Mouse (Mus musculus) kidney, postnatal 14 days (tissue): Measurements from ENCODE around the gene Epp13.
"Not testable (repeated sequence)": the region's sequence is repeated elsewhere in the genome, so short reads cannot be mapped to it uniquely, and the experiment has no call there.

Source experiments
- DNase-seq: peaks from one replicate; pipeline ENCODE4 v3.0.0; 2022; ENCODE audit warnings: mixed read lengths

The Epp13 gene

DNA sequence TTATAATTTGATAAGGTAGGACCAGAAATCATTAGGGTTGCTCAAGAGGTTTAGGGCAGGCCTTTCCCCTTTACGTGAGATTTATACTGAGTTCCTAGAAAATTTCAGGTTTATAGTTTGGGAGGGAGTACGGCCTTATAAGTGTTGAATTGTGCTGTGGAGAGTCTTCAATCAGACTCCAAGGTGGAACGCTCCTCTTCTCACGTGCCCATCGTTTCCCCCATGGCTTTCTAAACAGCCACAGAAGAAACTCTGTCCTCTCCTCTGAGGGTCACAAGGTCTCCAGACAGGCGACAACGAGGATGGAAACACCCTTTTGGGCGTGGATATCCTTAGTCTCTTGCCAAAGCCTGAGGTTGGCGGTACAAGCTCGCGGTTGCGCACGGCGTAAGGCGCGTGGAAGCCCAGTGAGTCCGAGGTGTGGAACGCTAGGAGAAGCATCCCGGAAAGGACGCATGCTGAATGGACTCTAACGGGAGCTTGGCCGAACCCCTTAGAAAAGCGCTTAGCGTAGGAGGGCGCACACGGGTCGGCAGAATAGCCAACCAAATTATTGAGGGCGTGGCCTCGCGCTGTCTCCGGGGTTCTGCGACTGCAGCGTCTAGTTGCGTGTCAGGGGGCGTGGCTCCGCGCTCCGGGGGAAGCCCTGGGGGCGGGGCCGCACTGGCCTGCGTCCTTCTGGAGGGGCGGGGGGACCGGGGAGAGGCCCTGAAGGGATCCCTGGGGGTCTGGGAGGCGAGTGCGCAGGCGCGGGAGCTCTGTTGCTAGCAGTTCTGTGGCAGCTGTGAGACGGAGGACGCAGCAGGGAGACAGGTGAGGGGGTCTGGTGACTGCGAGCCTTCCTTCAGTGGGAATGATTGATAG, 33.6 kb downstream of the Epp13 start, which contains the start of gene Zfp667:
TSS of gene Zfp667 (plus strand) at position 738 of the 864 bp plus-strand sequence.
- peak; percentile 99 for DNase-seq

GRCm38 (mm10) chr7:6286921-6287531, 34.5 kb downstream of the Epp13 start:
- DNase-seq = no peak

DNA sequence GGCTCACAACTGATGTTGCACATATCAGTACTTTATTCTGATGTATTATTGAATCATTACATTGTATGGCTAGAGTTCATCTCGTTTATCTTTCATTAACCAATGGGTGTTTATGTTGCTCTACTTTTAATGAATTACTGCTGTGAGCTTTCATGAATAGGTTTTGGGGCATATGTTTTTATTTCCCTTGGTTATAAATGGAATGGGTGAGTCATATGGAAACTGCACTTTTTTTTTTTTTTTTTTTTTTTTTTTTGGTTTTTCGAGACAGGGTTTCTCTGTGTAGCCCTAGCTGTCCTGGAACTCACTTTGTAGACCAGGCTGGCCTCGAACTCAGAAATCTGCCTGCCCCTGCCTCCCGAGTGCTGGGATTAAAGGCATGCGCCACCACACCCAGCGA, 38.6 kb downstream of the Epp13 start:
- not testable (repeated sequence) for DNase-seq

DNA sequence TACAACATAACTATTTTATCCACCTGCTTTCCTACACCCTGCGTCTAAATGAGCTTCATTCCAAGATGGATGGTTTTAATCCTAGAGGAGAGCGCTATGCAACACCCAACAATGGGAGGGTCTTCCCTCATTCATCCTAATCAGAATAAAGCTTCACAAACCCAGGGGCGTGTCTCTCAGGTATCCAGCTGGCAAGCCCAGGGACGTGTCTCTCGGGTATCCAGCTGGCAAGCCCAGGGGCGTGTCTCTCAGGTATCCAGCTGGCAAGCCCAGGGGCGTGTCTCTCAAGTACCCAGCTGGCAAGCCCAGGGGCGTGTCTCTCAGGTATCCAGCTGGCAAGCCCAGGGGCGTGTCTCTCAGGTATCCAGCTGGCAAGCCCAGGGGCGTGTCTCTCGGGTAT, 48.3 kb downstream of the Epp13 start:
- DNase-seq = not testable (repeated sequence)

DNA sequence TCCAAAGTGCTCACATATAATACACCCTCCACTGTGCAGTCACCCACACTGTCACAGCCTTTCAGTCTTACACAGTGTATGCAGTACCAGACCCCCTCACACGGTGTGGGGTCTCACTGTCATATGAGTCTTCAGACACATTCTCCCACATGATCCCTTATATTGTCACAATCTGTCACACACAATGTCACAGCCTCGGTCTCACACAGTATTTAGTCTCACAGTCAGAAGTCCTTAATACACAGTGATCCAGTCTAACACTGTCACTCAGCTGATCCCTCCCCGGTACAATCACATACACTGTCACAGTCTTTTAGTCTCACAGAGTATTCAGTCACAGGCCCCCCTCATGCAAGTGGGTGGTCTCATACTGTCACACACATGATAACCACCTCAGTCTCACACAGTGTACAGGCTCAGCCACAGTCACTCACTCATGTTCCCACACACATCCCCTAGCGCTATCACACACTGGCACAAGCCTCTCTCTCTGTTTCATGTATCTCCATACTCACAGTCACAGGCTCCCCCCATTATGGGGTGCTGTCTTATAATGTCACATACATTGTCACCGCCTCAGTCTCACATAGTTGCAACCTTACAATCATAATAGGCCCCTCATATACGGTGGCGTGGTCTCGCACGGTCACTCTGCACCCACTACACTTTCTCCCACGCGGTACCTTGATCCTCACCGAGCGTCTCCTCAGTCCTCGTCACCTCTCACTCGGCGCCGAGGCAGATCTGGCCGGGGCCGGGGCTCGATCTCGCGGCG, 78.1 kb downstream of the Epp13 start:
- DNase-seq = no peak

GRCm38 (mm10) chr7:6331233-6331956, 78.9 kb downstream of the Epp13 start, which contains the start of gene Zfp583:
TSS of gene Zfp583 (minus strand) at chr7:6331285.
- DNase-seq = peak; percentile 88
